Mouse (Mus musculus): ENCODE measurements around the gene Enc1. TPM values are rescaled to one million over a fixed set of nuclear protein-coding genes. Genes with fewer than 3 reads are reported as not detected.

The Enc1 gene
- polyA plus RNA-seq, 1 experiment from 2014 or later, result 14.1 TPM

- H3K4me1 ChIP-seq (ENCODE audit: insufficient read depth), result peaks cover 36% of the 10 kb centered on the region
Observed at GRCm38 (mm10) chr13:97244712-97245105, 3.8 kb downstream of the Enc1 start.

GRCm38 (mm10) chr13:97245157-97245556 lies 4.3 kb downstream of the Enc1 start:
- no peak for DNase-seq
- peaks cover 36% of the 10 kb centered on the region for H3K4me1 ChIP-seq (ENCODE audit: insufficient read depth)
- no peaks in the 10 kb centered on the region for H3K9me3 ChIP-seq (ENCODE audit: low read depth, low read length)
- H3K27ac ChIP-seq (ENCODE audit: low read depth), result no peak overlapping the region
- no peak overlapping the region for H3K9ac ChIP-seq
- ATAC-seq (ENCODE audit: insufficient read depth), result no peak
- WGBS, result 88% methylated on average over 12 of the region's 12 CpGs
- peaks cover 57% of the 10 kb centered on the region for H3K36me3 ChIP-seq (ENCODE audit: insufficient read depth)
- no peak for TF ChIP-seq CTCF (IDR thresholded peaks at IDR 0.05; ENCODE audit: low read depth)
- no peaks in the 10 kb centered on the region for H3K27me3 ChIP-seq (ENCODE audit: insufficient read depth, low read length)
- peak overlapping the region; percentile 96 for H3K4me2 ChIP-seq
- 0 out of 2 replicates have a peak overlapping the region, but pooled peaks have one; percentile 85 for H3K4me3 ChIP-seq (ENCODE audit: low read depth, low read length)

More at GRCm38 (mm10) chr13:97244712-97245105, 3.8 kb downstream of the Enc1 start:
- Histone ChIP-seq H3K27ac (ENCODE audit: low read depth) (no peak overlapping the region; the same call in 1 of the 2 replicates), H3K4me3 (ENCODE audit: low read depth, low read length) (peak overlapping the region; percentile 85), H3K27me3 (ENCODE audit: insufficient read depth, low read length) (no peaks in the 10 kb centered on the region), H3K4me2 (peak overlapping the region; percentile 96), H3K9ac (no peak overlapping the region; the same call in 1 of the 2 replicates), H3K9me3 (ENCODE audit: low read depth, low read length) (no peaks in the 10 kb centered on the region), H3K36me3 (ENCODE audit: insufficient read depth) (peaks cover 53% of the 10 kb centered on the region)
- TF ChIP-seq CTCF (IDR thresholded peaks at IDR 0.05; ENCODE audit: low read depth), result no peak
- ATAC-seq (ENCODE audit: insufficient read depth) (no peak), DNase-seq (no peak)
- 59% methylated on average over 11 of the region's 11 CpGs for WGBS

- Histone ChIP-seq H3K9ac (no peak overlapping the region), H3K36me3 (ENCODE audit: insufficient read depth) (peaks cover 67% of the 10 kb centered on the region), H3K4me2 (no peak overlapping the region), H3K27ac (ENCODE audit: low read depth) (no peak overlapping the region), H3K4me1 (ENCODE audit: insufficient read depth) (peaks cover 36% of the 10 kb centered on the region), H3K9me3 (ENCODE audit: low read depth, low read length) (no peaks in the 10 kb centered on the region), H3K4me3 (ENCODE audit: low read depth, low read length) (no peak overlapping the region), H3K27me3 (ENCODE audit: insufficient read depth, low read length) (no peaks in the 10 kb centered on the region)
- ATAC-seq (ENCODE audit: insufficient read depth) (no peak), DNase-seq (no peak)
- TF ChIP-seq CTCF (IDR thresholded peaks at IDR 0.05; ENCODE audit: low read depth), result no peak
- WGBS, result 88% methylated on average over 16 of the region's 16 CpGs
Observed at GRCm38 (mm10) chr13:97246217-97246616, 5.3 kb downstream of the Enc1 start.

GRCm38 (mm10) chr13:97247754-97248153 lies 6.8 kb downstream of the Enc1 start:
- Histone ChIP-seq H3K27ac (ENCODE audit: low read depth) (no peak overlapping the region), H3K4me2 (no peak overlapping the region), H3K36me3 (ENCODE audit: insufficient read depth) (peaks cover 83% of the 10 kb centered on the region), H3K9me3 (ENCODE audit: low read depth, low read length) (no peaks in the 10 kb centered on the region), H3K9ac (no peak overlapping the region; the same call in 1 of the 2 replicates), H3K4me1 (ENCODE audit: insufficient read depth) (peaks cover 33% of the 10 kb centered on the region), H3K4me3 (ENCODE audit: low read depth, low read length) (no peak overlapping the region), H3K27me3 (ENCODE audit: insufficient read depth, low read length) (no peaks in the 10 kb centered on the region)
- 66% methylated on average over 4 of the region's 4 CpGs for WGBS
- ATAC-seq (ENCODE audit: insufficient read depth), result no peak
- no peak for TF ChIP-seq CTCF (IDR thresholded peaks at IDR 0.05; ENCODE audit: low read depth)
- DNase-seq, result no peak

- Histone ChIP-seq H3K36me3 (ENCODE audit: insufficient read depth) (peaks cover 88% of the 10 kb centered on the region), H3K27ac (ENCODE audit: low read depth) (0 out of 2 replicates have a peak overlapping the region, but pooled peaks have one; percentile 30), H3K4me3 (ENCODE audit: low read depth, low read length) (no peak overlapping the region), H3K4me2 (no peak overlapping the region), H3K4me1 (ENCODE audit: insufficient read depth) (peaks cover 21% of the 10 kb centered on the region), H3K27me3 (ENCODE audit: insufficient read depth, low read length) (no peaks in the 10 kb centered on the region), H3K9me3 (ENCODE audit: low read depth, low read length) (no peaks in the 10 kb centered on the region), H3K9ac (no peak overlapping the region; the same call in 1 of the 2 replicates)
- no peak for ATAC-seq (ENCODE audit: insufficient read depth)
- no peak for TF ChIP-seq CTCF (IDR thresholded peaks at IDR 0.05; ENCODE audit: low read depth)
- DNase-seq, result peak; percentile 34
- WGBS, result 34% methylated on average over 5 of the region's 5 CpGs
Observed at GRCm38 (mm10) chr13:97249051-97249461, 8.2 kb downstream of the Enc1 start.

GRCm38 (mm10) chr13:97249507-97250078 lies 8.7 kb downstream of the Enc1 start:
- no peak overlapping the region; the same call in 1 of the 2 replicates for H3K9ac ChIP-seq
- DNase-seq (no peak), ATAC-seq (ENCODE audit: insufficient read depth) (no peak)
- 68% methylated on average over 5 of the region's 5 CpGs for WGBS
- no peak overlapping the region for H3K27ac ChIP-seq (ENCODE audit: low read depth)
- no peaks in the 10 kb centered on the region for H3K9me3 ChIP-seq (ENCODE audit: low read depth, low read length)
- peaks cover 87% of the 10 kb centered on the region for H3K36me3 ChIP-seq (ENCODE audit: insufficient read depth)
- no peaks in the 10 kb centered on the region for H3K27me3 ChIP-seq (ENCODE audit: insufficient read depth, low read length)
- H3K4me3 ChIP-seq (ENCODE audit: low read depth, low read length), result no peak overlapping the region
- H3K4me1 ChIP-seq (ENCODE audit: insufficient read depth), result peaks cover 20% of the 10 kb centered on the region
- no peak for TF ChIP-seq CTCF (IDR thresholded peaks at IDR 0.05; ENCODE audit: low read depth)
- H3K4me2 ChIP-seq, result no peak overlapping the region

GRCm38 (mm10) chr13:97250148-97250547 lies 9.2 kb downstream of the Enc1 start:
- no peaks in the 10 kb centered on the region for H3K9me3 ChIP-seq (ENCODE audit: low read depth, low read length)
- H3K27me3 ChIP-seq (ENCODE audit: insufficient read depth, low read length), result no peaks in the 10 kb centered on the region
- no peak for ATAC-seq (ENCODE audit: insufficient read depth)
- TF ChIP-seq CTCF (IDR thresholded peaks at IDR 0.05; ENCODE audit: low read depth), result no peak
- H3K36me3 ChIP-seq (ENCODE audit: insufficient read depth), result peaks cover 81% of the 10 kb centered on the region
- H3K9ac ChIP-seq, result no peak overlapping the region
- H3K4me3 ChIP-seq (ENCODE audit: low read depth, low read length), result no peak overlapping the region
- no peak for DNase-seq
- no peak overlapping the region for H3K27ac ChIP-seq (ENCODE audit: low read depth)
- peaks cover 14% of the 10 kb centered on the region for H3K4me1 ChIP-seq (ENCODE audit: insufficient read depth)
- H3K4me2 ChIP-seq, result no peak overlapping the region
- WGBS, result 79% methylated on average over 5 of the region's 5 CpGs

All from lung, embryonic 14.5 days (tissue).